Mouse (Mus musculus) liver, adult 2 months (tissue): ENCODE measurements around the gene Txnip.

Experiments used
- CTCF ChIP-seq: fragments of 200-500 bp; IDR thresholded peaks from 2 replicates; pipeline ENCODE4 v1.5.1; 2011; ENCODE audit warnings: low read depth, low read length, control low read depth
- POLR2A ChIP-seq: fragments of 200-500 bp; IDR thresholded peaks from 2 replicates; pipeline ENCODE4 v1.6.1; 2011; ENCODE audit warnings: low read length, control low read depth; ENCODE audit not compliant: insufficient read depth; ENCODE audit errors: extremely low read depth

DNA sequence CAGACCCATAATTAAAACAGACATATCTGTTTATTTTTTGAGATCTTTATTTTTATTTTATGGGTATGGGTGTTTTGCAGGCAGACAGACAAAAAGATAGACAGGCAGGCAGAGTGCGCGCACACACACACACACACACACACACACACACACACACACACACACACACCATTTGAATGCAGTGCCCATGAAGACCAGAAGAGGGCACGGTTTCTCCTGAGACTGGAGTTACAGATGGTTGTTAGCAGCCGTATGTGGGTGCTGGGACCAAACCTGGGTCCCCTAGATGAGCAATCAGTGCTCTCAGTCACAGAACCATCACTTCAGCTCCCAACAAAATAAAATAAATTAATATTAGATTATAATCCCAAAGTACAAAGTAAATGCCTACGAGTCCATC, 25.6 kb downstream of the Txnip start:
- no peak for TF ChIP-seq POLR2A
- no peak for TF ChIP-seq CTCF
